In genomic region chr5:150174950-150175349, GRCm38 (mm10) we compare ENCODE assay signal across 22 mouse cellular contexts. TPM values are rescaled to one million over a fixed set of nuclear protein-coding genes. Genes with fewer than 3 reads are reported as not detected.
A peak's percentile ranks its signal among the peaks of the same experiment; 100 is the strongest.
DNase-seq lines count a peak whose midpoint lies in the region; ATAC-seq and TF ChIP-seq lines count a peak whose summit lies in the region.
"Had no signal": no experiment of that assay in that cellular context is flagged by ENCODE, and none has a peak within 500 bp of the region (broad histone marks: within the 10 kb centered on the region; RNA-seq: fewer than 3 reads in every experiment).

No protein-coding gene starts in this region.

- no peak overlapping the region for H3K9ac ChIP-seq in forebrain, postnatal 0 days
- H3K9ac ChIP-seq in kidney, postnatal 0 days (ENCODE audit: low read depth, low read length), result no peak overlapping the region
- H3K9ac ChIP-seq in kidney, embryonic 14.5 days (ENCODE audit: low read depth, low read length), result no peak overlapping the region
- H3K9ac ChIP-seq: forebrain, embryonic 12.5 days; hindbrain, embryonic 14.5 days; midbrain, embryonic 12.5 days had no signal

- H3K4me2 ChIP-seq in forebrain, postnatal 0 days (ENCODE audit: low read depth), result no peak overlapping the region
- no peak overlapping the region for H3K4me2 ChIP-seq in kidney, postnatal 0 days (ENCODE audit: low read length)
- H3K4me2 ChIP-seq in kidney, embryonic 14.5 days (replicated peaks; ENCODE audit: low read depth, low read length), result no peak overlapping the region
- H3K4me2 ChIP-seq: forebrain, embryonic 12.5 days; heart, embryonic 11.5 days; hindbrain, embryonic 14.5 days; midbrain, embryonic 12.5 days had no signal

- TF ChIP-seq POLR2A in testis, adult 2 months (IDR thresholded peaks at IDR 0.05; ENCODE audit: control insufficient read depth, low read depth, low read length), result no peak

- no peak for DNase-seq in forebrain, postnatal 0 days
- no peak for DNase-seq in forebrain, embryonic 10.5 days (ENCODE audit: extremely low spot score, low spot score)
- no peak for DNase-seq in kidney, postnatal 0 days (ENCODE audit: low spot score)
- no peak for DNase-seq in testis, postnatal 10 days (ENCODE audit: low spot score)
- no peak for DNase-seq in cerebellum, adult 11 months
- no peak for DNase-seq in frontal cortex, postnatal 25 days (ENCODE audit: low spot score in 2 of 2)
- DNase-seq: cerebellum, adult 2 months; gastrocnemius, postnatal 25 days; heart, postnatal 10 days; kidney, postnatal 10 days; left cerebral cortex, postnatal 4 days; liver; thymus, adult 18-20 months; thymus, postnatal 4 days had no signal

- no peak for ATAC-seq in forebrain, postnatal 0 days
- ATAC-seq in kidney, postnatal 0 days (replicated peaks; ENCODE audit: low FRiP score, low read depth), result no peak
- no peak for ATAC-seq in kidney, embryonic 14.5 days (ENCODE audit: low FRiP score, low TSS enrichment)
- ATAC-seq: intestine, embryonic 16.5 days had no signal

- no peaks in the 10 kb centered on the region for H3K27me3 ChIP-seq in forebrain, postnatal 0 days (ENCODE audit: insufficient read depth, low read length)
- H3K27me3 ChIP-seq in forebrain, embryonic 10.5 days (ENCODE audit: poor library complexity, severe bottlenecking), result no peaks in the 10 kb centered on the region
- no peaks in the 10 kb centered on the region for H3K27me3 ChIP-seq in kidney, postnatal 0 days (ENCODE audit: insufficient read depth, low read length)
- H3K27me3 ChIP-seq in kidney, embryonic 14.5 days (ENCODE audit: control insufficient read depth, insufficient read depth, low read length), result no peaks in the 10 kb centered on the region
- H3K27me3 ChIP-seq in testis, adult 2 months (ENCODE audit: control insufficient read depth, insufficient read depth, low read length), result no peaks in the 10 kb centered on the region
- H3K27me3 ChIP-seq: forebrain, embryonic 12.5 days; midbrain, embryonic 12.5 days had no signal

- H3K27ac ChIP-seq in forebrain, postnatal 0 days (ENCODE audit: low read depth, low read length), result no peak overlapping the region
- no peak overlapping the region for H3K27ac ChIP-seq in forebrain, embryonic 10.5 days
- no peak overlapping the region for H3K27ac ChIP-seq in kidney, postnatal 0 days
- no peak overlapping the region for H3K27ac ChIP-seq in kidney, embryonic 14.5 days (ENCODE audit: low read depth, low read length)
- H3K27ac ChIP-seq in testis, adult 2 months (ENCODE audit: control insufficient read depth, insufficient read depth, low read depth, low read length), result no peak overlapping the region
- H3K27ac ChIP-seq: embryonic facial prominence, embryonic 10.5 days; forebrain, embryonic 12.5 days; hindbrain, embryonic 14.5 days; midbrain, embryonic 12.5 days had no signal

- peak; percentile 28 for TF ChIP-seq CTCF in forebrain, postnatal 0 days (IDR thresholded peaks at IDR 0.05; ENCODE audit: low read depth)
- peak; percentile 27; the same call in 1 of the 2 replicates for TF ChIP-seq CTCF in kidney, postnatal 0 days (IDR thresholded peaks at IDR 0.05; ENCODE audit: low read depth)
- peak; percentile 41; the same call in 1 of the 2 replicates for TF ChIP-seq CTCF in testis, adult 2 months (IDR thresholded peaks at IDR 0.05; ENCODE audit: control insufficient read depth, insufficient read depth, insufficient replicate concordance, low read depth, low read length)

- 0 out of 2 replicates have a peak, but pooled peaks cover 4% of the 10 kb centered on the region for H3K9me3 ChIP-seq in forebrain, postnatal 0 days (ENCODE audit: low read length)
- H3K9me3 ChIP-seq in forebrain, embryonic 10.5 days, result peaks cover 10% of the 10 kb centered on the region; the same call in 1 of the 2 replicates
- no peaks in the 10 kb centered on the region for H3K9me3 ChIP-seq in kidney, postnatal 0 days (replicated peaks; ENCODE audit: low read length)
- 0 out of 2 replicates have a peak, but pooled peaks cover 4% of the 10 kb centered on the region for H3K9me3 ChIP-seq in kidney, embryonic 14.5 days (ENCODE audit: control insufficient read depth, low read length)
- H3K9me3 ChIP-seq: forebrain, embryonic 12.5 days had no signal

- H3K36me3 ChIP-seq in forebrain, postnatal 0 days (ENCODE audit: insufficient read depth), result no peaks in the 10 kb centered on the region
- H3K36me3 ChIP-seq in forebrain, embryonic 10.5 days (replicated peaks), result no peaks in the 10 kb centered on the region
- no peaks in the 10 kb centered on the region for H3K36me3 ChIP-seq in kidney, postnatal 0 days (ENCODE audit: insufficient read depth, low read length)
- H3K36me3 ChIP-seq in kidney, embryonic 14.5 days (ENCODE audit: control insufficient read depth, insufficient read depth, low read length), result no peaks in the 10 kb centered on the region
- no peaks in the 10 kb centered on the region for H3K36me3 ChIP-seq in testis, adult 2 months (ENCODE audit: control insufficient read depth, insufficient read depth, low read length)
- H3K36me3 ChIP-seq: embryonic facial prominence, embryonic 10.5 days; forebrain, embryonic 12.5 days; midbrain, embryonic 12.5 days had no signal

- no peak overlapping the region for H3K4me3 ChIP-seq in forebrain, postnatal 0 days (ENCODE audit: low read depth, low read length)
- no peak overlapping the region for H3K4me3 ChIP-seq in forebrain, embryonic 10.5 days
- no peak overlapping the region for H3K4me3 ChIP-seq in kidney, postnatal 0 days (replicated peaks; ENCODE audit: low read depth, low read length)
- no peak overlapping the region for H3K4me3 ChIP-seq in kidney, embryonic 14.5 days (ENCODE audit: low read length)
- no peak overlapping the region for H3K4me3 ChIP-seq in testis, adult 2 months (ENCODE audit: control insufficient read depth, low read depth, low read length)
- H3K4me3 ChIP-seq: embryonic facial prominence, embryonic 10.5 days; forebrain, embryonic 12.5 days; midbrain, embryonic 12.5 days had no signal

- H3K4me1 ChIP-seq in forebrain, postnatal 0 days (ENCODE audit: insufficient read depth), result no peaks in the 10 kb centered on the region
- H3K4me1 ChIP-seq in forebrain, embryonic 10.5 days, result no peaks in the 10 kb centered on the region
- 0 out of 2 replicates have a peak, but pooled peaks cover 1% of the 10 kb centered on the region for H3K4me1 ChIP-seq in kidney, postnatal 0 days (replicated peaks; ENCODE audit: insufficient read depth, low read length)
- H3K4me1 ChIP-seq in kidney, embryonic 14.5 days (ENCODE audit: control insufficient read depth, insufficient read depth, low read length), result no peaks in the 10 kb centered on the region
- H3K4me1 ChIP-seq in testis, adult 2 months (ENCODE audit: control insufficient read depth, insufficient read depth, low read length), result no peaks in the 10 kb centered on the region; the same call in 1 of the 2 replicates
- H3K4me1 ChIP-seq: forebrain, embryonic 12.5 days; midbrain, embryonic 12.5 days had no signal

RNA-seq across cellular contexts. Expression of gene Fry, which starts 56.5 kb away (rescaled TPM):
- total RNA-seq in forebrain, postnatal 0 days (2014; rRNA removed), result 111 and 130 TPM in 2 replicates
- polyA plus RNA-seq in forebrain, postnatal 0 days (2015; fragmentation: Nextera tagmentation; extraction: Ambion mirVana), result 31.5 and 47.6 TPM in 2 replicates
- 2.3 and 4.3 TPM in 2 replicates for polyA plus RNA-seq in forebrain, embryonic 10.5 days (2016; fragmentation: Nextera tagmentation; extraction: Ambion mirVana)
- 8.5 and 9.6 TPM in 2 replicates for polyA plus RNA-seq in kidney, postnatal 0 days (2015; fragmentation: Nextera tagmentation; extraction: Ambion mirVana)
- 5.5 and 8.0 TPM in 2 replicates for polyA plus RNA-seq in kidney, embryonic 14.5 days (2014; fragmentation: Nextera tagmentation; extraction: Ambion mirVana)
- polyA plus RNA-seq in testis, adult 2 months (2012; rRNA removed), result 7.1 and 8.4 TPM in 2 replicates
